Mouse (Mus musculus) neural tube, embryonic 12.5 days (tissue): ENCODE measurements around the gene Ankrd28. TPM values are rescaled to one million over a fixed set of nuclear protein-coding genes. Genes with fewer than 3 reads are reported as not detected.

Experiments
- ATAC-seq: fragments of 200-750 bp; cut with Nextera tagmentation; 2 replicates; pipeline ENCODE4 v1.8.0; 2017; ENCODE audit warnings: low read depth, mild to moderate bottlenecking, moderate TSS enrichment, moderate library complexity; ENCODE audit not compliant: low FRiP score
- H3K27ac ChIP-seq: fragments of 300-500 bp; sonication (generic); 2 replicates; pipeline ENCODE4 v1.5.1; 2016
- H3K27me3 ChIP-seq: fragments of 300-500 bp; sonication (generic); replicated peaks from 2 replicates; pipeline ENCODE4 v1.6.1; 2016; ENCODE audit warnings: mild to moderate bottlenecking
- H3K36me3 ChIP-seq: fragments of 300-500 bp; sonication (generic); 2 replicates; pipeline ENCODE4 v1.6.1; 2016; ENCODE audit warnings: mild to moderate bottlenecking
- H3K4me1 ChIP-seq: fragments of 300-500 bp; sonication (generic); 2 replicates; pipeline ENCODE4 v1.6.1; 2016
- H3K4me2 ChIP-seq: fragments of 300-500 bp; sonication (generic); replicated peaks from 2 replicates; pipeline ENCODE4 v1.6.1; 2016; ENCODE audit warnings: mild to moderate bottlenecking
- H3K4me3 ChIP-seq: fragments of 300-500 bp; sonication (generic); 2 replicates; pipeline ENCODE4 v1.5.1; 2016
- H3K9ac ChIP-seq: fragments of 300-500 bp; sonication (generic); 2 replicates; pipeline ENCODE4 v1.6.1; 2016; ENCODE audit warnings: mild to moderate bottlenecking
- H3K9me3 ChIP-seq: fragments of 300-500 bp; sonication (generic); 2 replicates; pipeline ENCODE4 v1.6.1; 2016; ENCODE audit warnings: mild to moderate bottlenecking
- WGBS: fragments of 180-500 bp; shearing (Covaris S2); methylation state at CpG from one replicate; pipeline ENCODE4 v1.1.7; 2016; 5-methylcytosine and 5-hydroxymethylcytosine counted together
- polyA plus RNA-seq: library from polyadenylated mRNA; unstranded; fragments of >200 nt; fragmentation: Nextera tagmentation; extraction: Ambion mirVana; gene quantifications from 2 replicates; pipeline ENCODE4 v1.2.1, GENCODE M21; 2016

Gene Ankrd28
- polyA plus RNA-seq, 1 experiment from 2014 or later = 11.2 TPM

DNA sequence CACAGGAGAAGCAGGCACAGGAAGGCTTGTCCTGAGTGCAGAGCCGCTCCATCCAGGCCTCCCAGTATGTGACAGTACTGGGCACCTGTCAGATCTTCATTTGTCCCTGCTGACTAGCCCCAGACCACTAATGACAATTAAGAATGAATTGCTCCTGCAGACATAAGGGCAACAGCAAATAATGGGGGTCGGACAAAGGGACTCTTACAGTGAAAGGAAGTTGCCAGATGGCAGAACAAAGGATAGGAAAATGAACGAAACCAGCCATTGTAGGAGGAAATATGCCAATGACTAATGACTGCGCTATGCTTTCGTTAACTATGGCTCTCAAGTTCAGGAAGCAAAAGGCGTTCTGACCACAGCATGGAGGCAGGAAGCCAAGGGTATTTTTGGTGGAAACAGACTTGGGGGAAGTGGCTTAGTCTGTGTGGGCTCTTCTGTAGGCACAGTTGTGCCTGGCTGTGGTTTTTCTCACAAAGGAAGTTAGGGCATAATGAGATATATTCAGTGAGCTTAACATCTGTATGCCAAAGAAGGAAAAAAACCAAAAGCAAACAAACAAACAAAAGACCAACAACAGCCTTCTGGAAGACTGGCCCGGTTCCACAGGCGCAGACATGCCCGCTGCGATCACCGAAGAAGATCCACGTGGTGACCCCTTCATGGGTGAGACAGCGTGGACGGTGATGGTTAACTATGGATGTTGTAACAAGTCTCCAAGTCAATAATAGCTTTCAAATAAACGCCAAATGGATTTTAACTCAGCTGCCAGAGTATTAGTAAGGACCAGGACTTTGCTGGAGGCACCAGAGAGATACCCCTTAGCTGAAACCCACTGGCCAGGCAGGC, 160.6 kb downstream of the Ankrd28 start:
- peaks cover 26% of the 10 kb centered on the region for H3K4me1 ChIP-seq
- WGBS = 65% methylated on average over 15 of the region's 15 CpGs
- no peaks in the 10 kb centered on the region for H3K27me3 ChIP-seq
- no peaks in the 10 kb centered on the region for H3K36me3 ChIP-seq
- H3K9me3 ChIP-seq = no peaks in the 10 kb centered on the region; the same call in 1 of the 2 replicates
- peak; percentile 51; the same call in 1 of the 2 replicates for ATAC-seq
- H3K4me2 ChIP-seq = peak overlapping the region; percentile 17
- H3K27ac ChIP-seq = peak overlapping the region; percentile 37
- no peak overlapping the region for H3K9ac ChIP-seq
- H3K4me3 ChIP-seq = no peak overlapping the region

DNA sequence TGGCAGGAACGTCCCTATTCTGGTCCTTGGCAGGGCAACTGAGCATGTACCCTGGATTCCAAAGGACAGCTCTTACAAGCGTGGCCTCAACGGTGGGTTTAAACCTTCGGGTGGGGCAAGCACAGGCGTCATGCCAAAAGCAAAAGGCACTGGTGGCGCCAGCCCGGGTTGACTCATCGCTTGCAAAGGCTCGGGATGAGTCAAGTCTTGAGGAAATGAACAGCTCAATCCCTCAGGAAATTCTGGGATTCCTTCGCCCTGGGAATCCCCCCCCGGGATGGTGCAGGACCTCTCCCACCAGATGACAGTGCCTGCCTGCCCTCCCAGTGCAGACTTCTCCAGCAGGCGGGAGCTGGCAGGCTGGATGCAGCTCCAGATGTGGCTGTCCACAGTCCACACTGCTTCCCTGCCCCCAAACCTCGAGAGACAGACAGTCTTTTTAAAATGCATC, 161.3 kb downstream of the Ankrd28 start:
- Histone ChIP-seq H3K36me3 (no peaks in the 10 kb centered on the region), H3K9me3 (no peaks in the 10 kb centered on the region; the same call in 1 of the 2 replicates), H3K9ac (no peak overlapping the region), H3K4me1 (peaks cover 32% of the 10 kb centered on the region), H3K27me3 (no peaks in the 10 kb centered on the region), H3K27ac (peak overlapping the region; percentile 37), H3K4me2 (peak overlapping the region; percentile 17), H3K4me3 (no peak overlapping the region)
- ATAC-seq = 0 out of 2 replicates have a peak, but pooled peaks have one; percentile 59
- 58% methylated on average over 13 of the region's 13 CpGs for WGBS

- 87% methylated on average over 13 of the region's 13 CpGs for WGBS
- no peak overlapping the region for H3K4me2 ChIP-seq
- H3K9me3 ChIP-seq = no peaks in the 10 kb centered on the region; the same call in 1 of the 2 replicates
- no peak overlapping the region for H3K4me3 ChIP-seq
- no peaks in the 10 kb centered on the region for H3K27me3 ChIP-seq
- no peak overlapping the region for H3K27ac ChIP-seq
- H3K9ac ChIP-seq = no peak overlapping the region
- peaks cover 41% of the 10 kb centered on the region for H3K4me1 ChIP-seq
- H3K36me3 ChIP-seq = no peaks in the 10 kb centered on the region
- ATAC-seq = no peak
These were observed 162.1 kb downstream of the Ankrd28 start for GRCm38 (mm10) chr14:31668326-31668725.

DNA sequence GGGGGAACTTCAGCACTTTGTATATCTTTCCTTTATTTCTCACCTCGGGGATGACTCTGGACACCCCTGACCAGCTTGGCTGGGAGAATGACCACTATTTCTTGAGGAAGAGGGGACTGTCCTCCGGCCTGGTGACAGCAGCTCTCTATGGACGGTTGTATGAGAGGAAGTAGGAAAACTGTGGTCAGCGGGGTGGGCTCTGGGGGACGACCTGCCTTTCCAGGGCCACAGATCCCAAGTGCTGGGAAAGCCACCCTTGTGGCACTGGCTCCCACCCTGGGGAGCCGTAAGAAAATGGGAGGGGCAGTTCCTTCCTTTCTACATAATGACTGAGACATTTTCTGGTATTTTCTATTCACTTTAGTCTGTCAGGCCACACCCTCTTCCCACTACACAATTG, 162.7 kb downstream of the Ankrd28 start:
- ATAC-seq = no peak
- Histone ChIP-seq H3K9me3 (no peaks in the 10 kb centered on the region; the same call in 1 of the 2 replicates), H3K27me3 (no peaks in the 10 kb centered on the region), H3K4me2 (no peak overlapping the region), H3K4me3 (no peak overlapping the region), H3K36me3 (no peaks in the 10 kb centered on the region), H3K9ac (no peak overlapping the region), H3K27ac (no peak overlapping the region), H3K4me1 (peaks cover 47% of the 10 kb centered on the region)
- 92% methylated on average over 6 of the region's 6 CpGs for WGBS

- Histone ChIP-seq H3K4me1 (peaks cover 53% of the 10 kb centered on the region), H3K27me3 (no peaks in the 10 kb centered on the region), H3K4me3 (no peak overlapping the region), H3K4me2 (no peak overlapping the region), H3K27ac (no peak overlapping the region), H3K36me3 (no peaks in the 10 kb centered on the region), H3K9me3 (no peaks in the 10 kb centered on the region; the same call in 1 of the 2 replicates), H3K9ac (no peak overlapping the region)
- 95% methylated on average over 28 of the region's 28 CpGs for WGBS
- ATAC-seq = no peak
These were observed 163.3 kb downstream of the Ankrd28 start for GRCm38 (mm10) chr14:31666931-31667705.

GRCm38 (mm10) chr14:31665566-31665940, 164.9 kb downstream of the Ankrd28 start:
- ATAC-seq = no peak
- Histone ChIP-seq H3K9me3 (no peaks in the 10 kb centered on the region; the same call in 1 of the 2 replicates), H3K9ac (no peak overlapping the region), H3K4me1 (peaks cover 61% of the 10 kb centered on the region), H3K27me3 (no peaks in the 10 kb centered on the region), H3K4me2 (no peak overlapping the region), H3K4me3 (no peak overlapping the region), H3K27ac (no peak overlapping the region), H3K36me3 (no peaks in the 10 kb centered on the region)
- 74% methylated on average over 4 of the region's 4 CpGs for WGBS

- H3K27me3 ChIP-seq = no peaks in the 10 kb centered on the region
These were observed 165.4 kb downstream of the Ankrd28 start for GRCm38 (mm10) chr14:31664903-31665565.

GRCm38 (mm10) chr14:31664100-31664902, 166.2 kb downstream of the Ankrd28 start:
- peaks cover 62% of the 10 kb centered on the region for H3K4me1 ChIP-seq

More at GRCm38 (mm10) chr14:31664903-31665565, 165.4 kb downstream of the Ankrd28 start:
- ATAC-seq = no peak
- no peak overlapping the region for H3K4me2 ChIP-seq
- H3K4me1 ChIP-seq = peaks cover 62% of the 10 kb centered on the region
- H3K27ac ChIP-seq = 0 out of 2 replicates have a peak overlapping the region, but pooled peaks have one; percentile 11
- H3K9me3 ChIP-seq = no peaks in the 10 kb centered on the region; the same call in 1 of the 2 replicates
- no peaks in the 10 kb centered on the region for H3K36me3 ChIP-seq
- WGBS = 65% methylated on average over 12 of the region's 12 CpGs
- no peak overlapping the region for H3K4me3 ChIP-seq
- no peak overlapping the region for H3K9ac ChIP-seq

GRCm38 (mm10) chr14:31663376-31664099, 166.9 kb downstream of the Ankrd28 start:
- H3K9ac ChIP-seq = no peak overlapping the region
- peak overlapping the region; percentile 62; the same call in 1 of the 2 replicates for H3K4me2 ChIP-seq
- no peaks in the 10 kb centered on the region; the same call in 1 of the 2 replicates for H3K9me3 ChIP-seq
- peaks cover 62% of the 10 kb centered on the region for H3K4me1 ChIP-seq
- no peaks in the 10 kb centered on the region for H3K27me3 ChIP-seq
- H3K27ac ChIP-seq = peak overlapping the region; percentile 99
- WGBS = 90% methylated on average over 13 of the region's 13 CpGs
- H3K36me3 ChIP-seq = no peaks in the 10 kb centered on the region
- H3K4me3 ChIP-seq = no peak overlapping the region
- no peak for ATAC-seq

More at GRCm38 (mm10) chr14:31664100-31664902, 166.2 kb downstream of the Ankrd28 start:
- no peaks in the 10 kb centered on the region for H3K36me3 ChIP-seq
- no peaks in the 10 kb centered on the region for H3K27me3 ChIP-seq
- H3K27ac ChIP-seq = peak overlapping the region; percentile 99; the same call in 1 of the 2 replicates
- no peaks in the 10 kb centered on the region; the same call in 1 of the 2 replicates for H3K9me3 ChIP-seq
- H3K4me2 ChIP-seq = no peak overlapping the region
- ATAC-seq = no peak
- whole genome bisulfite sequencing = 52% methylated on average over 18 of the region's 18 CpGs
- H3K9ac ChIP-seq = no peak overlapping the region
- H3K4me3 ChIP-seq = no peak overlapping the region

DNA sequence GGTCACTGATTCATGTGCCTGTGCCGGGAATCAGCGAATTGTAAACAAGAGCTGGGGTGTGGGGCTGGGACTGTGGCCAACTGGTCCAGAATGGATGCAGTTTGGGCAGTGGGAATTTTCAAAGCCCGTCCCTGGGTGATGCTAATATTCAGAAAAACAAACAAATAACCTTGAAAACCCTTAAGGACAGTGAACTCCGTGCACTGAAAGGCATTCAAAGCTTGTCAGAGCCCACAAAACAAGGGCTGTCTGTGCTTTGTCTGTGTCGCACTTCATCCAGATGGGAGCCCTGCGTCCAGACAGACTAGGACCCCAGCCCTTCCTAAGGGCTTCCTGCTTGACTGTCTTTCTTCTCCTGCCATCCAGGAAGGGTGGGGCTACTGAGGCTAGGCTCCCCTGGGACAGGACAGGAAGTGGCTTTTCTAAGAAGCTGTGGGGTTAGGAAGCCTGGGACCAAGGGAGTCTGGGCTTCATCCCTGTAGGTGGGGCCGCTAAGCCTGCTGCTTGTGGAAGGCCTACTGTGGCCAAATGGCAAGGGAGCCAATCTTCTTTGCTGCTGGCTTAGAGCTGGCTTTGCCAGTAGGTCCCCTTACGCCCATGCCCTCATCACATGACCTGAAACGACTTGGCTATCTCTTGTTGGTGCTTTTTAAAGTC, 167.8 kb downstream of the Ankrd28 start:
- Histone ChIP-seq H3K9me3 (no peaks in the 10 kb centered on the region; the same call in 1 of the 2 replicates), H3K4me2 (peak overlapping the region; percentile 62), H3K36me3 (no peaks in the 10 kb centered on the region), H3K4me3 (peak overlapping the region; percentile 29), H3K27ac (peak overlapping the region; percentile 99), H3K27me3 (no peaks in the 10 kb centered on the region), H3K9ac (peak overlapping the region; percentile 42), H3K4me1 (peaks cover 62% of the 10 kb centered on the region)
- ATAC-seq = peak; percentile 49
- WGBS = 19% methylated on average over 9 of the region's 9 CpGs
